Mouse (Mus musculus) forebrain, embryonic 14.5 days (tissue): ENCODE results near the gene Fam184a. TPM values are rescaled to one million over a fixed set of nuclear protein-coding genes. Genes with fewer than 3 reads are reported as not detected.
A peak's percentile ranks its signal among the peaks of the same experiment; 100 is the strongest.
"Not testable (repeated sequence)": the region's sequence is repeated elsewhere in the genome, so short reads cannot be mapped to it uniquely, and the experiment has no call there.

Source experiments
- ATAC-seq: fragments of 200-750 bp; cut with Nextera tagmentation; 2 replicates; pipeline ENCODE4 v1.8.0; 2017; ENCODE audit warnings: mild to moderate bottlenecking, moderate library complexity
- DNase-seq: peaks from one replicate; pipeline ENCODE4 v3.0.0-alpha.2; 2015; ENCODE audit warnings: low spot score
- H3K27ac ChIP-seq: fragments of 300-500 bp; sonication (generic); 2 replicates; pipeline ENCODE4 v1.5.1; 2014; ENCODE audit warnings: low read depth, mild to moderate bottlenecking, control low read depth, low read length, moderate library complexity
- H3K27me3 ChIP-seq: fragments of 300-500 bp; sonication (generic); replicated peaks from 2 replicates; pipeline ENCODE4 v1.6.1; 2014; ENCODE audit warnings: low read length, control low read depth, mixed read lengths; ENCODE audit not compliant: control insufficient read depth, insufficient read depth
- H3K36me3 ChIP-seq: fragments of 300-500 bp; sonication (generic); 2 replicates; pipeline ENCODE4 v1.6.1; 2014; ENCODE audit warnings: low read length, control low read depth; ENCODE audit not compliant: control insufficient read depth, insufficient read depth
- H3K4me1 ChIP-seq: fragments of 300-500 bp; sonication (generic); 2 replicates; pipeline ENCODE4 v1.6.1; 2014; ENCODE audit warnings: antibody characterized with exemption, low read length, control low read depth; ENCODE audit not compliant: control insufficient read depth, insufficient read depth
- H3K4me2 ChIP-seq: fragments of 300-500 bp; sonication (generic); 2 replicates; pipeline ENCODE4 v1.6.1; 2014; ENCODE audit warnings: mild to moderate bottlenecking, control low read depth, low read length
- H3K4me3 ChIP-seq: fragments of 300-500 bp; sonication (generic); 2 replicates; pipeline ENCODE4 v1.5.1; 2014; ENCODE audit warnings: low read depth, low read length, control low read depth
- H3K9ac ChIP-seq: fragments of 300-500 bp; sonication (generic); 2 replicates; pipeline ENCODE4 v1.6.1; 2014; ENCODE audit warnings: mild to moderate bottlenecking, low read length, control low read depth, moderate library complexity
- H3K9me3 ChIP-seq: fragments of 300-500 bp; sonication (generic); replicated peaks from 2 replicates; pipeline ENCODE4 v1.6.1; 2016; ENCODE audit warnings: low read length, control low read depth, mixed read lengths; ENCODE audit not compliant: control insufficient read depth
- WGBS: fragments of 180-500 bp; shearing (Covaris S2); extraction: QIAGEN DNeasy Blood & Tissue Kit; methylation state at CpG from one replicate; pipeline ENCODE4 v1.1.7; 2014; 5-methylcytosine and 5-hydroxymethylcytosine counted together
- polyA plus RNA-seq: library from polyadenylated mRNA; unstranded; fragments of >200 nt; fragmentation: Nextera tagmentation; extraction: Ambion mirVana; gene quantifications from 2 replicates; pipeline ENCODE4 v1.2.1, GENCODE M21; 2014

The Fam184a gene
- polyA plus RNA-seq, 1 experiment from 2014 or later = 6.9 TPM

- H3K4me3 ChIP-seq = no peak overlapping the region
- H3K36me3 ChIP-seq = no peaks in the 10 kb centered on the region
- no peak overlapping the region for H3K27ac ChIP-seq
- ATAC-seq (no peak), DNase-seq (no peak)
- H3K9ac ChIP-seq = no peak overlapping the region
- no peak overlapping the region for H3K4me2 ChIP-seq
- no peaks in the 10 kb centered on the region for H3K9me3 ChIP-seq
- H3K27me3 ChIP-seq = no peaks in the 10 kb centered on the region
- WGBS = 76% methylated on average over 5 of the region's 5 CpGs
- H3K4me1 ChIP-seq = no peaks in the 10 kb centered on the region
These were observed 67.7 kb downstream of the Fam184a start for GRCm38 (mm10) chr10:53683226-53683625.

DNA sequence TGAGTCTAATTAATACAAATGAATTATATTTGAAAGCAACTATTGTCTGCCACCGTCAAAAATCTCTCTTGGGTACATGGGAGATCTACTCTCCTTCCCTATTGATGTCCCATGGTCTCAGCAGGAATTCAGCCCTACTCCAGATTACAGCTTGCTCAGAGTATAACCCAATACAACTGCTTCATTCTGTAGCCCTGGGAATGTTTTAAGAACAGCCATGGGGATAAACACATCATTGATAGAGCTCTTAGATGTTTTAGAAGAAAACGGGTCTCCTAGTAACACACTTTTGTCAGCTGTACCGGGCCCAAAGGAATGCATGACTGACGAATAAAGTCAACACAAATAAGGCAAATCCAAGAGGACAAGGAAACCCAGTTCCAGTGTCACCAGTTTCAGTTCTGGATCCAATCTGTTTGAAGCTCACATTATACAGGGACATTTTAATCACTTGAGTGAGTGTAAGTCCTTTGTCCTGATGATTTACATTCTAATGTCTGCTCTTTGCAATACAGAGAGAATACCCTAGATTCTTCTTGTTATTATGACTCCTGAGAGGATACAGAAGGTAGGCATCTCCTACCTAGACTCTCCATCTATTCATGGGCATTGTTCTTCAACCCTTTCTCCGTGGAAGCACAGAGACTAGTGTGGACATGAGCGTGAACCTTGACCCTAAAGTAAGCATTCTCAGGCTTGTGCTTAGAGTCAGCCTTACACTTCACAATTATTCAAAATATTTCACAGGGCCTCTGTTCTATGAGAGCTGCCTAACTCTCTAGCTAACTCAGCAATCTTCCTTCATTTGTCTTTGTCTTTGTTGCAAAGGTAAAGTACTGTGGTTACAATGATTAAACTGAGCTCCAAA, 71.0 kb downstream of the Fam184a start:
- Histone ChIP-seq H3K27ac (no peak overlapping the region), H3K4me2 (no peak overlapping the region), H3K9me3 (no peaks in the 10 kb centered on the region), H3K9ac (no peak overlapping the region), H3K27me3 (no peaks in the 10 kb centered on the region), H3K4me3 (no peak overlapping the region), H3K36me3 (no peaks in the 10 kb centered on the region), H3K4me1 (no peaks in the 10 kb centered on the region)
- ATAC-seq = no peak
- peak; percentile 2 for DNase-seq
- 55% methylated on average over 6 of the region's 6 CpGs for WGBS

GRCm38 (mm10) chr10:53661788-53662187, 89.1 kb downstream of the Fam184a start:
- no peak overlapping the region for H3K27ac ChIP-seq
- no peaks in the 10 kb centered on the region for H3K27me3 ChIP-seq
- no peaks in the 10 kb centered on the region for H3K9me3 ChIP-seq
- ATAC-seq (no peak), DNase-seq (no peak)
- H3K4me2 ChIP-seq = no peak overlapping the region
- H3K36me3 ChIP-seq = no peaks in the 10 kb centered on the region
- no peak overlapping the region for H3K9ac ChIP-seq
- WGBS = 84% methylated on average over 4 of the region's 4 CpGs
- H3K4me3 ChIP-seq = no peak overlapping the region
- no peaks in the 10 kb centered on the region for H3K4me1 ChIP-seq

DNA sequence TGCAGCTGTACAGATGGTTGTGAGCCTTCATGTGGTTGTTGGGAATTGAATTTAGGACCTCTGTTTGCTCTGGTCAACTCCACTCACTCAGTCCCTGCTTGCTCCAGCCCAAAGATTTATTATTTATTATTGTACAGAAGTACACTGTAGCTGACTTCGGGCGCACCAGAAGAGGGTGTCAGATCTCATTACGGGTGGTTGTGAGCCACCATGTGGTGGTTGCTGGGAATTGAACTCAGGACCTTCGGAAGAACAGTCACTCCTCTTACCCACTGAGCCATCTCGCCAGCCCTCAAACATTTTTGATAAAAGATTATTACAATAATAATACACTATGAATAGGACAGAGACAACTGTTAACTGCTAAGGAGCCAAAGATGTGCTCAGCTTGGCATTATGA, 96.7 kb downstream of the Fam184a start:
- not testable (repeated sequence) for H3K27ac ChIP-seq, H3K9ac ChIP-seq, H3K4me1 ChIP-seq, H3K4me3 ChIP-seq, H3K27me3 ChIP-seq, DNase-seq, H3K36me3 ChIP-seq, H3K4me2 ChIP-seq, H3K9me3 ChIP-seq, ATAC-seq
- 84% methylated on average over 5 of the region's 5 CpGs for WGBS

DNA sequence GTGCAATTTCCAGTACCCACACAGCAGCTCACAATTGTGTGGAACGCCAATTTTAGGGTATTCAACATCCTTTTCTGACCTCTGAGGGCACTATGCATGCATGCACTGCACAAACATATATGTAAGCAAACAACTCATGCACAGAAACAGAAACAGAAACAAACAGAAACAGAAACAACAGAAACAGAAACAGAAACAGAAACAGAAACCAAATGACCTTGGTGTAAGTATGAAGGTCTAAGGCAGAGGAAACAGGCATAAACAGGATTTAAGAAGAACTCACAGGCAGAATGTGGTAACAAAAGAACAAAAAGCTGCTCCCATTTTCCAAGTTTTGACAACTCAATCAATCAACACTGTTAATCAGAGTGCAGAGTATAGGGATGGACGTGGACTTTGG, 100.2 kb downstream of the Fam184a start:
- H3K27me3 ChIP-seq = no peaks in the 10 kb centered on the region
- H3K9me3 ChIP-seq = no peaks in the 10 kb centered on the region
- H3K9ac ChIP-seq = no peak overlapping the region
- no peaks in the 10 kb centered on the region for H3K4me1 ChIP-seq
- H3K4me3 ChIP-seq = no peak overlapping the region
- no peaks in the 10 kb centered on the region for H3K36me3 ChIP-seq
- no peak overlapping the region for H3K27ac ChIP-seq
- ATAC-seq (no peak), DNase-seq (no peak)
- WGBS = 81% methylated on average over 2 of the region's 2 CpGs
- no peak overlapping the region for H3K4me2 ChIP-seq

DNA sequence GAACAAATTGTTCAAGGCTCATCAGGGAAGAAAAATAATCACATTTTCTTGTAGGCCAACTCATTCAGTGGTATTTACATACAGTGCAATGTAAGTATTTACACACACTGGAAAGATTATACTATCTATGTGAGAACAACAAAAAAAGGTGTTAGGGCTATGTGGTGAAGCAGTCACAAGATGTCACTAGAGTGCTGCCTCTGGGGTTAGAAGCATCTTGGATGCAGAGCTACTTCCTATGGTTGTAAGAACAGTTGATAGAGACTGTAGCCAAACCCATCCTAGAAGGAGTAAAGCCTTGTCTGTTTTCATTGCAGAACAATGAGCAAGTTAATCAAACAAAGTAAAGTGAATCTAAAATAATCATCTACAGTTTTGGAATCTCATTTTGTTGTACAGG, 109.4 kb downstream of the Fam184a start:
- ATAC-seq (peak; percentile 57; the same call in 1 of the 2 replicates), DNase-seq (peak; percentile 70)
- Histone ChIP-seq H3K4me1 (no peaks in the 10 kb centered on the region), H3K27me3 (no peaks in the 10 kb centered on the region), H3K9me3 (no peaks in the 10 kb centered on the region), H3K36me3 (no peaks in the 10 kb centered on the region), H3K9ac (no peak overlapping the region), H3K4me3 (no peak overlapping the region), H3K4me2 (no peak overlapping the region), H3K27ac (no peak overlapping the region)

DNA sequence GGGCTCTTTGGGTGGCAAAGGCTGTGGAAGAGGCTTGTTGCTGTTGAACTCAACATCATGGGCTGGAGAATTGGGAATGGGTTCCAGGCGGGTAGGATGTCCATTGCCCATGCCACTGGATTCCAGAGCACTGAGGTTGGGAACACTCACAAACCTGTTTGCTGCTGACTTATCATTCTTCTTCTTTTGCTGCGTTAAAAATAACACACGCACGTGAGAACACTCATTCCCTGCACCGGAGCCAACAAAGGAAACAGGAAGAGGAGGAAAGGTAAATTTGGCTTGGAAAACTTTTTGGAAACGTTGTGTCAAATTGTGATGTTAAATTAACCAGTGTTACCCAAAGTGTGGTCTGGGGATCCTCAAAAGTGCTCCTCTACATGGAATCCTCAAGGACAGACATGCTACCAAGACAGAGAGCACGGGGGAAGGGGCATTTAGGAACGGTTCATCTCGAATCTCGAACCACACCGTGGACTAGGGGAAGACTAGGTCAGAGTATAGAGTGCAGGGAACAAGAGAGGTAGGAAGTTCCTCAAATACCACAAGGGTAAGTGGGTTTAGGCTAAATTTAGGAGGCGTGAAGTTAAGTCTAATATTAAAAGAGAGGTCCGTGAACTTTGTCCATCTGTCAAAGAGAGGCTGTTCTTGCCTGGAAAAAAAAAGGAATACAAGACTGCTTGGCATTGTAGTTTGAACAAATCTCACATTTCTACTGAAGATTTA, 115.5 kb downstream of the Fam184a start:
- 89% methylated on average over 13 of the region's 13 CpGs for WGBS
- no peak for DNase-seq
- no peak overlapping the region for H3K4me2 ChIP-seq
- no peaks in the 10 kb centered on the region for H3K4me1 ChIP-seq
- H3K36me3 ChIP-seq = no peaks in the 10 kb centered on the region
- H3K27ac ChIP-seq = no peak overlapping the region
- H3K27me3 ChIP-seq = no peaks in the 10 kb centered on the region
- no peaks in the 10 kb centered on the region for H3K9me3 ChIP-seq
- H3K4me3 ChIP-seq = no peak overlapping the region
- ATAC-seq = no peak
- H3K9ac ChIP-seq = no peak overlapping the region

GRCm38 (mm10) chr10:53634160-53634559, 116.8 kb downstream of the Fam184a start:
- no peak for ATAC-seq
- 65% methylated on average over 10 of the region's 10 CpGs for WGBS

GRCm38 (mm10) chr10:53630339-53630738, 120.6 kb downstream of the Fam184a start, which contains the start of gene Mcm9:
Gene Mcm9, minus strand, starts transcription at chr10:53630439.
- H3K4me1 ChIP-seq, ATAC-seq, H3K9me3 ChIP-seq, H3K36me3 ChIP-seq, H3K27me3 ChIP-seq, DNase-seq: not testable (repeated sequence)
- WGBS = 57% methylated on average over 10 of the region's 10 CpGs
- Histone ChIP-seq H3K27ac (peak within 1 kb of the TSS; percentile 87), H3K9ac (peak within 1 kb of the TSS; percentile 69), H3K4me2 (peak within 1 kb of the TSS; percentile 47), H3K4me3 (peak within 1 kb of the TSS; percentile 75)

More at GRCm38 (mm10) chr10:53634160-53634559, 116.8 kb downstream of the Fam184a start:
- H3K9ac ChIP-seq = no peak overlapping the region
- no peaks in the 10 kb centered on the region for H3K27me3 ChIP-seq
- H3K4me1 ChIP-seq = no peaks in the 10 kb centered on the region
- H3K9me3 ChIP-seq = no peaks in the 10 kb centered on the region
- H3K4me2 ChIP-seq = no peak overlapping the region
- no peak for DNase-seq
- H3K36me3 ChIP-seq = no peaks in the 10 kb centered on the region
- no peak overlapping the region for H3K27ac ChIP-seq
- H3K4me3 ChIP-seq = no peak overlapping the region
